Mouse (Mus musculus) small intestine, adult 2 months (tissue): ENCODE data around the gene Lmo4.

Experiments used
- CTCF ChIP-seq: fragments of 200-500 bp; IDR thresholded peaks from 2 replicates; pipeline ENCODE4 v1.5.1; 2012; ENCODE audit warnings: low read depth, mild to moderate bottlenecking, control low read depth, inconsistent platforms, low read length, moderate library complexity, mixed read lengths; ENCODE audit not compliant: insufficient replicate concordance, insufficient read length; ENCODE audit errors: extremely low read depth
- POLR2A ChIP-seq: fragments of 200-500 bp; IDR thresholded peaks from 2 replicates; pipeline ENCODE4 v1.6.1; 2012; ENCODE audit warnings: low read depth, mild to moderate bottlenecking, control low read depth, inconsistent platforms, low read length, moderate library complexity

DNA sequence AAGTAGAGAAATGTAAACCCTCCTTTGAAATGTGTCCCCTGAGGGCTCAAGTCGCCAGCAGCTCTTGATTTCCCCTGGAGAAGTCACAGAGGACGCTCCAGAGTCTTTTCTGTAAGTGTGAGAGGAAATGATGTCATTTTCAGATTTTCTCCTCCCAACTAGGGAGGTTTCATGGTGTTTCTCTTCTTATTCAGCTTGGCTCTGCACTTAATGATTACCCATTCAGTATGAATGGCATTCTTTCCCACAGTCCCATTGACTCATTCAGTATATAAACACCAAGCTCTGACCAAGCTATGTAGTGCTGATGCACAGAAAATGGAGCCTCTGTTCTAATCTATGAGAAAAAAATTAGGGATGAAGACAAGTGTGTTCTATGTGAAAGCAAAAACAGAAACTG lies 51.6 kb downstream of the Lmo4 start:
- TF ChIP-seq POLR2A (no peak), CTCF (no peak)
